Mouse (Mus musculus): ENCODE results near the gene Gm3159. TPM values are rescaled to one million over a fixed set of nuclear protein-coding genes. Genes with fewer than 3 reads are reported as not detected.
"Not testable (repeated sequence)": the region's sequence is repeated elsewhere in the genome, so short reads cannot be mapped to it uniquely, and the experiment has no call there.

The Gm3159 gene
- polyA plus RNA-seq, 1 experiment from 2014 or later: not detected

GRCm38 (mm10) chr14:4430692-4431091, 33.4 kb downstream of the Gm3159 start, which contains the start of gene Gm3173:
TSS of gene Gm3173 (plus strand) at chr14:4430992.
- not testable (repeated sequence) for H3K9ac ChIP-seq (replicated peaks); H3K27me3 ChIP-seq; H3K4me2 ChIP-seq (replicated peaks); H3K27ac ChIP-seq (replicated peaks); H3K9me3 ChIP-seq; H3K4me3 ChIP-seq; H3K36me3 ChIP-seq; ATAC-seq (replicated peaks); H3K4me1 ChIP-seq

Other genes with a start within 250 kb of the Gm3159 start
- not detected in 2 replicates for gene Gm3127, start 232.5 kb upstream of the Gm3159 start, polyA plus RNA-seq (2015; fragmentation: Nextera tagmentation; extraction: Ambion mirVana)
- 5.9 and 7.2 TPM in 2 replicates for gene Gm2974, start 214.9 kb upstream of the Gm3159 start, polyA plus RNA-seq (2015; fragmentation: Nextera tagmentation; extraction: Ambion mirVana)
- gene Gm3138, start 147.9 kb upstream of the Gm3159 start, polyA plus RNA-seq (2015; fragmentation: Nextera tagmentation; extraction: Ambion mirVana): not detected in 2 replicates
- not detected in 2 replicates for gene Gm3149, start 80.2 kb upstream of the Gm3159 start, polyA plus RNA-seq (2015; fragmentation: Nextera tagmentation; extraction: Ambion mirVana)
- 4.6 and 5.7 TPM in 2 replicates for gene 2610042L04Rik, start 62.8 kb upstream of the Gm3159 start, polyA plus RNA-seq (2015; fragmentation: Nextera tagmentation; extraction: Ambion mirVana)
- 3.5 and 4.0 TPM in 2 replicates for gene Gm3164, start 17.9 kb downstream of the Gm3159 start, polyA plus RNA-seq (2015; fragmentation: Nextera tagmentation; extraction: Ambion mirVana)
- 0.47 and 1.4 TPM in 2 replicates for gene Gm3173, start 33.5 kb downstream of the Gm3159 start, polyA plus RNA-seq (2015; fragmentation: Nextera tagmentation; extraction: Ambion mirVana)
- not detected in 2 replicates for gene Gm3182, start 84.2 kb downstream of the Gm3159 start, polyA plus RNA-seq (2015; fragmentation: Nextera tagmentation; extraction: Ambion mirVana)
- not detected in 2 replicates for gene Gm3047, start 157.9 kb downstream of the Gm3159 start, polyA plus RNA-seq (2015; fragmentation: Nextera tagmentation; extraction: Ambion mirVana)
- not detected in 2 replicates for gene Gm8159, start 234.8 kb downstream of the Gm3159 start, polyA plus RNA-seq (2015; fragmentation: Nextera tagmentation; extraction: Ambion mirVana)